Mouse (Mus musculus): ENCODE measurements around the gene Pax4. TPM values are rescaled to one million over a fixed set of nuclear protein-coding genes. Genes with fewer than 3 reads are reported as not detected.

The Pax4 gene
- total RNA-seq (2014; rRNA removed) (not detected in 2 replicates), polyA plus RNA-seq (2012; rRNA removed) (not detected in 2 replicates)

- 82% methylated on average over 2 of the region's 2 CpGs for WGBS
- peaks cover 6% of the 10 kb centered on the region; the same call in 1 of the 2 replicates for H3K27me3 ChIP-seq (ENCODE audit: control insufficient read depth, insufficient read depth, low read length)
Observed at GRCm38 (mm10) chr6:28449253-28449652, at the start of gene Pax4. Gene Pax4, minus strand, starts transcription at chr6:28449353.

DNA sequence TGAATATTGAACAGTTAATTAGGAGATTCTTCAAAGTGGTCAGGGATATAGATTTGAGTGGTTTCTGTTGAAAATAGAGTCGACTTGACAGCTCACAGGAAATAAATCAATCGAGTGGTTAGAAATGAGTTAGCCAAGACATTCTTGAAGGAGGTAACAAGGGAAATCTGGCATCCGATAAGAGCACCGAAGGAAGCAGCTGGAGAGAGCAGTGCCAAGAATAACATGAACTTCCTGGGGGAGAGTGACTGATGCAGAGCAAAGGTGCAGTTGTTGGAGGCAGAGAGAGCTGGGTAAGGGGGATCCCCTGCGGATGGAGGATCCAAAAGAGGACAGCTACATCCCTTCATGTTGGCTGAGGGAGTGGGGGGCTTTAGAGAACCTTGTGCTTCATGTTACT lies 48.7 kb upstream of the Pax4 start:
- Histone ChIP-seq H3K79me2 (ENCODE audit: control insufficient read depth, insufficient read depth, low read length) (peaks cover 6% of the 10 kb centered on the region; the same call in 1 of the 2 replicates), H3K36me3 (ENCODE audit: control insufficient read depth, insufficient read depth, low read length) (peaks cover 4% of the 10 kb centered on the region; the same call in 1 of the 2 replicates), H3K27ac (replicated peaks; ENCODE audit: insufficient read depth, low read depth, low read length) (no peak overlapping the region), H3K27me3 (ENCODE audit: control insufficient read depth, insufficient read depth, low read length) (no peaks in the 10 kb centered on the region), H3K9ac (ENCODE audit: low read depth, low read length) (no peak overlapping the region), H3K4me3 (ENCODE audit: insufficient read depth, low read depth, low read length) (no peak overlapping the region), H3K4me1 (ENCODE audit: control insufficient read depth, insufficient read depth, low read length) (peaks cover 9% of the 10 kb centered on the region)
- WGBS, result 62% methylated on average over 5 of the region's 5 CpGs
- no peak for DNase-seq (ENCODE audit: extremely low read depth, low read depth, low spot score)
- TF ChIP-seq POLR2A (IDR thresholded peaks at IDR 0.05; ENCODE audit: extremely low read depth, insufficient read depth, low read length) (no peak), CTCF (IDR thresholded peaks at IDR 0.05; ENCODE audit: low read depth, low read length) (no peak)

More at GRCm38 (mm10) chr6:28449253-28449652, at the start of gene Pax4:
- Histone ChIP-seq H3K4me3 (ENCODE audit: insufficient read depth, low read depth, low read length) (no peak within 1 kb of the TSS), H3K36me3 (ENCODE audit: control insufficient read depth, insufficient read depth, low read length) (no peaks in the 10 kb centered on the region), H3K9ac (ENCODE audit: low read depth, low read length) (no peak within 1 kb of the TSS), H3K4me1 (ENCODE audit: control insufficient read depth, insufficient read depth, low read length) (no peaks in the 10 kb centered on the region), H3K79me2 (ENCODE audit: control insufficient read depth, insufficient read depth, low read length) (no peaks in the 10 kb centered on the region), H3K27ac (replicated peaks; ENCODE audit: insufficient read depth, low read depth, low read length) (no peak within 1 kb of the TSS)
- TF ChIP-seq POLR2A (IDR thresholded peaks at IDR 0.05; ENCODE audit: extremely low read depth, insufficient read depth, low read length), result no peak
- no peak for TF ChIP-seq CTCF (IDR thresholded peaks at IDR 0.05; ENCODE audit: low read depth, low read length)
- no peak for DNase-seq (ENCODE audit: extremely low read depth, low read depth, low spot score)

DNA sequence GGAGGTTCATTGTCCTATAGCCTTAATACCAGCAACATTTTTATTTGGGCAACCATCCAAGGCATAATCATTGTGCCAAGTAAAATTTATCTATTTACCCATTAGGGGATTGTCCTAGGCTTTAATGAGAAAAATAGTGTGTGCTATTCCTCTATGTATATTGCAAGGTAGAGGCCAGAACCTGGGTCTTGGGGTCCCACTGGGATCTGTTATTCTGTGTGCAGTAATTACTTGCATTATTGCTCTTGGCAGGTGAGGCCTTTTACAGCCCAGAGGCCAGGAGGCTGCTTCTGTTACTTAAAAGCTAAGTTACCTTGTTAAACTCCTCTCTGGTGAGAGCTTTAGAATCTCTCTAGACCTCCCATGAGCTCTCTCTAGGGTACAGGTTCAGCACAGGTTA lies 42.0 kb upstream of the Pax4 start:
- H3K4me3 ChIP-seq (ENCODE audit: insufficient read depth, low read depth, low read length), result no peak overlapping the region
- H3K27ac ChIP-seq (replicated peaks; ENCODE audit: insufficient read depth, low read depth, low read length), result no peak overlapping the region
- H3K36me3 ChIP-seq (ENCODE audit: control insufficient read depth, insufficient read depth, low read length), result peaks cover 18% of the 10 kb centered on the region
- H3K9ac ChIP-seq (ENCODE audit: low read depth, low read length), result no peak overlapping the region
- H3K4me1 ChIP-seq (ENCODE audit: control insufficient read depth, insufficient read depth, low read length), result peaks cover 18% of the 10 kb centered on the region
- DNase-seq (ENCODE audit: extremely low read depth, low read depth, low spot score), result no peak
- TF ChIP-seq CTCF (IDR thresholded peaks at IDR 0.05; ENCODE audit: low read depth, low read length) (no peak), POLR2A (IDR thresholded peaks at IDR 0.05; ENCODE audit: extremely low read depth, insufficient read depth, low read length) (no peak)
- no peaks in the 10 kb centered on the region for H3K27me3 ChIP-seq (ENCODE audit: control insufficient read depth, insufficient read depth, low read length)
- H3K79me2 ChIP-seq (ENCODE audit: control insufficient read depth, insufficient read depth, low read length), result peaks cover 25% of the 10 kb centered on the region

- TF ChIP-seq POLR2A (IDR thresholded peaks at IDR 0.05; ENCODE audit: extremely low read depth, insufficient read depth, low read length) (no peak), CTCF (IDR thresholded peaks at IDR 0.05; ENCODE audit: low read depth, low read length) (no peak)
- H3K79me2 ChIP-seq (ENCODE audit: control insufficient read depth, insufficient read depth, low read length), result peaks cover 28% of the 10 kb centered on the region
- H3K36me3 ChIP-seq (ENCODE audit: control insufficient read depth, insufficient read depth, low read length), result peaks cover 18% of the 10 kb centered on the region
- no peak overlapping the region for H3K27ac ChIP-seq (replicated peaks; ENCODE audit: insufficient read depth, low read depth, low read length)
- DNase-seq (ENCODE audit: extremely low read depth, low read depth, low spot score), result no peak
- no peak overlapping the region for H3K4me3 ChIP-seq (ENCODE audit: insufficient read depth, low read depth, low read length)
- peaks cover 23% of the 10 kb centered on the region for H3K4me1 ChIP-seq (ENCODE audit: control insufficient read depth, insufficient read depth, low read length)
- no peaks in the 10 kb centered on the region for H3K27me3 ChIP-seq (ENCODE audit: control insufficient read depth, insufficient read depth, low read length)
- WGBS, result 75% methylated on average over 5 of the region's 5 CpGs
- H3K9ac ChIP-seq (ENCODE audit: low read depth, low read length), result no peak overlapping the region
Observed at GRCm38 (mm10) chr6:28490612-28491011, 41.5 kb upstream of the Pax4 start.

GRCm38 (mm10) chr6:28488204-28488851 lies 39.2 kb upstream of the Pax4 start:
- Histone ChIP-seq H3K27ac (replicated peaks; ENCODE audit: insufficient read depth, low read depth, low read length) (no peak overlapping the region), H3K4me1 (ENCODE audit: control insufficient read depth, insufficient read depth, low read length) (peaks cover 30% of the 10 kb centered on the region), H3K9ac (ENCODE audit: low read depth, low read length) (no peak overlapping the region), H3K36me3 (ENCODE audit: control insufficient read depth, insufficient read depth, low read length) (peaks cover 18% of the 10 kb centered on the region), H3K4me3 (ENCODE audit: insufficient read depth, low read depth, low read length) (no peak overlapping the region), H3K27me3 (ENCODE audit: control insufficient read depth, insufficient read depth, low read length) (no peaks in the 10 kb centered on the region), H3K79me2 (ENCODE audit: control insufficient read depth, insufficient read depth, low read length) (peaks cover 37% of the 10 kb centered on the region)
- TF ChIP-seq CTCF (IDR thresholded peaks at IDR 0.05; ENCODE audit: low read depth, low read length) (no peak), POLR2A (IDR thresholded peaks at IDR 0.05; ENCODE audit: extremely low read depth, insufficient read depth, low read length) (no peak)
- peak; percentile 46 for DNase-seq (ENCODE audit: extremely low read depth, low read depth, low spot score)
- WGBS, result 39% methylated on average over 1 of the region's 1 CpGs

DNA sequence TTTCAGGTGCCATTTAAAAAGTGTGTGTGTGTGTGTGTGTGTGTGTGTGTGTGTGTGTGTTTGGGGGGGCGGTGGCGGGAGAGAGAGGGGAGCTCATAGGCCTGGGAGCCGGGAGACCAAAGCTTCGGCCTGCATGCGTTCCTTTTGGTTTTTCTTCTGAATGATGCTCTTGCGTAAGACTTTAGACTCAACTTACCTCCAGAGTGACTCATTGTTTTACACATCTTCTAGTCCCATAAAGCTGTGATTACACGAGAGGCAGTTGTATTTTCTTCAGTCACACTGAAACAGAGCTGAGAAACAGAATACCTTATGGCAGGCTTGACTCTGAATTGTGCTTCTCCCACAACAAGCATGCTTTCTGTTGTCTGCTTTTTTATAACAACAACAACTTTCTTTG lies 37.8 kb upstream of the Pax4 start:
- H3K36me3 ChIP-seq (ENCODE audit: control insufficient read depth, insufficient read depth, low read length), result peaks cover 18% of the 10 kb centered on the region
- no peak overlapping the region for H3K27ac ChIP-seq (replicated peaks; ENCODE audit: insufficient read depth, low read depth, low read length)
- H3K79me2 ChIP-seq (ENCODE audit: control insufficient read depth, insufficient read depth, low read length), result peaks cover 42% of the 10 kb centered on the region
- H3K9ac ChIP-seq (ENCODE audit: low read depth, low read length), result no peak overlapping the region
- H3K4me1 ChIP-seq (ENCODE audit: control insufficient read depth, insufficient read depth, low read length), result peaks cover 39% of the 10 kb centered on the region
- DNase-seq (ENCODE audit: extremely low read depth, low read depth, low spot score), result no peak
- TF ChIP-seq POLR2A (IDR thresholded peaks at IDR 0.05; ENCODE audit: extremely low read depth, insufficient read depth, low read length), result no peak
- TF ChIP-seq CTCF (IDR thresholded peaks at IDR 0.05; ENCODE audit: low read depth, low read length), result no peak
- no peaks in the 10 kb centered on the region for H3K27me3 ChIP-seq (ENCODE audit: control insufficient read depth, insufficient read depth, low read length)
- H3K4me3 ChIP-seq (ENCODE audit: insufficient read depth, low read depth, low read length), result no peak overlapping the region
- 67% methylated on average over 7 of the region's 7 CpGs for WGBS

Measured in liver, adult 2 months (tissue).